Mouse (Mus musculus) frontal cortex, postnatal 25 days (tissue): Measurements from ENCODE around the gene Cd4.
"Not testable (repeated sequence)": the region's sequence is repeated elsewhere in the genome, so short reads cannot be mapped to it uniquely, and the experiment has no call there.

Experiments used
- DNase-seq, 2 experiments: peaks; one replicate each; pipeline ENCODE4 v3.0.0; 2022; ENCODE audit warnings: low spot score in 2 of 2

Gene Cd4

DNA sequence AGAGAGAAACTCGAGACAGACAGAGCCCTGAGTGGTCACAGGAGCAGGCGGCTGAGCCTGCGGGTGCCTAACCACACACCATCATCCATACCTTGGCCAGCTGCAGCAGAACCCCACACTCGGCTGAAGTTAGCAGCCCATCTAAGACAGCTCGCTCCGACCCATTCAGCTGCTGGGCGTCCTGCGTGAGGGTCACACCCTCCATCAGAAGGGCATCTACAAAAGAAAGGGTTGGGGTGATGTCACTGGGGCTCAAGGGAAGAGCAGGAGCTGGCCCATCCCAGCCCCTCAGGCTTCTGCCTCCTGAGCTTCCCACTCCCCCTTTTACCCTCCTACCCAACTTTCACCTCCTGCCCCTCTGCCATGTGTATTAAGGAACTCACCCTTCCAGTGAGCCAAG, 37.5 kb downstream of the Cd4 start:
- no peak for DNase-seq

DNA sequence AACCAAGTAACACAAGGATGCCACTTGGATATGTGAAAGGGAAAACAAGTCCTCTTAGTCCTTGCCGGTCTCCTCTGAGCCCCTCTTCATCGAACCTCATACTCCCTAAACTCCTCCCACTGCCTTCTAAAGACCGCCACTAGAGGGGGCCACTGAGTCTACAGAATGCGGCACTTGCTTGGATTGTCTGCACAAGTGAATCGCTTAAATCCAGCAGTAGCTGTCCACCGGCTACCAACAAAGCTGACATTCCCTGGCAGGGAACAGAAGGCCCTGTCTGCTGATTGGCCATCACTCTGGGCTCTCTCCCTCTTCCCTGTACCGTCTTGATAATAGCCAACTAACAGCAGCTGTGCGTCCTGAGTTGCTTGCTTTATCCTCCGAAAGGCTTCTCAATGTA, 40.7 kb downstream of the Cd4 start:
- peak; percentile 94 to 96 for DNase-seq

DNA sequence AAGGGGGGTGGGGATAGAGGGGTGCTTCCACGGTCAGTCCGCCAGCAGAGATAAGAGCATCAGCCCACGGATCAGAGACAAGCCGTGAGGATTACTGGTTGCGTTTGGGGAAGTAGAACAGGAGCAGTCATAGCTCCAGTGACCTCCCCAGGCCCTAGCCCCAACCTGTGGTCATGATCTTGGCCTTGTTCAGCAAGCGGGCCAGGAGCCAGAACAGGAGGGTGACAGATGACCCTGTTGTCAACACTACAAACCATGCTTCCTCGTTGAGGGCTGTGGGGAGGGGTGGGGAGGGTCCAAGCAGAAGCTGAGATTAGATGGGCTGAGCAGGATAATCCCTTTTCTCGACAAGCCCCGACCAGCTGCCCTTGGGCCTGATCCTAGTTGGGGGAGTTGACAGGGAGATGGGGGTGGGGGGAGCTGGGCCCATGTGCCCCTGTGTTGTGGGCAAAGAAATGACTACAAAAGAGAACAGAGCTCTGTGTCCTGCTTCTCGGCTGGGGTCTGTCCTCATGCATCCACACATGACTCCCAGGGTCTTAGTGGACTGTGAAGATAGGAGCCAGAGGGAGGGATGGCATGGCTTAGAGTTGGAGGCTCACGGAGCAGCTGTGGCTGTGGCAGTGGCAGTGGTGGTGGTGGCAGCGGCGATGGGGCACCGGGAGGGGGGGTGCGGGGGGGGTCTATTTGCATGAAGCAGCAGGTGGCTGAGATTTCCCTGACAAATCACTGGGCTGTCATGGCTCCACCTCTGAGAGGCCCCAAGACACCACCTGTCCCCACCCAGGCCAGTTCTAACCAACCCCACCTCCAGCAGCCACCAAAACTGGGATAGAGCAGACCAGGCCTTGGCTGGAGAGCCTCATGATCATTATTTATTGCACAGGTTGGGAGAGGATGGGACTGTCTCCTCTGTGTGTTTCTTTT, 47.5 kb downstream of the Cd4 start, which contains the start of gene Gnb3:
Gene Gnb3, minus strand, starts transcription at position 35 of the 927 bp plus-strand sequence.
- no peak for DNase-seq

- no peak for DNase-seq
Observed at GRCm38 (mm10) chr6:124839805-124840204, 48.2 kb downstream of the Cd4 start.

- DNase-seq = no peak
Observed at GRCm38 (mm10) chr6:124836411-124836810, 51.6 kb downstream of the Cd4 start.

DNA sequence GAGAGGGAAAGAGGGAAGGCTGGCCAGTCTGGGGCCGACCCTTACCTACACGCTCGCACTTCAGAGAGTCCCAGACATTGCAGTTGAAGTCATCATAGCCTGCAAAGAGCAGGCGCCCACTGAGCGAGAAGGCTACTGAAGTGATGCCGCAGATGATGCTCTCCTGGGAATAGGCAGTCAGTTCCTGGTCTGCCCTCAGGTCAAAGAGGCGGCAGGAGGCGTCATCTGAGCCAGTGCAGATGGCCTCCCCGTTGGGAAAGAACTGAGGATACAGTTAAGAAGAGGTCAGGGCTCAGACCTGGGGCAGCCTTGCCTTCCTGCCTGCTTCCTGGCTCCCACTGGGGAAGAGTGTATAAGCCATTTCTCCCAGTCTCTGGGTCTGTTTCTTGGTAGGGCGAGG, 52.5 kb downstream of the Cd4 start:
- no peak for DNase-seq

GRCm38 (mm10) chr6:124834512-124835081, 53.4 kb downstream of the Cd4 start:
- no peak for DNase-seq

DNA sequence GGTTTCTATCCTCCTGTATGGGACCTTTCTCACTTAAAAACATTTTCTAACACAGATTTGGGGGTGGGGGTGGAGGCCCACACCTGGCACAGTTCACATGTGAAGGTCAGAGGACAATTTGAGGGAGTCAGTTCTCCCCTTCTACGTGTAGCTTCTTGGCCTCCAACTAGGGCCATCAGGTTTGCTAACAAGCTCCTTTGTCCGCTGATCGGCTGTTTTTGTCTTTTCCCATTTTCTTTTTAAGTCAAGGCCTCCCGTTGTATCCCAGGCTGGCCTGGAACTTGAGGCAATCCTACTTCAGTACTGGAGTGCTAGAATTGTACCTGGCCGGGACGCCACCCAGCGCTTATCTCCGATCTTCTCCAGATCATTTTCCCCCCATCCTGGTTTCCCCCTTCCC, 56.4 kb downstream of the Cd4 start:
- DNase-seq = no peak

GRCm38 (mm10) chr6:124831199-124831598, 56.8 kb downstream of the Cd4 start:
- DNase-seq = not testable (repeated sequence)

- DNase-seq = peak; percentile 83 to 90
Observed at GRCm38 (mm10) chr6:124829799-124830700, 58.0 kb downstream of the Cd4 start.

GRCm38 (mm10) chr6:124828868-124829798, 58.9 kb downstream of the Cd4 start, which contains the start of the genes Usp5 and Cdca3:
TSS of gene Usp5 (minus strand) at chr6:124829484.
TSS of gene Cdca3 (plus strand) at chr6:124829547.
- peak; percentile 95 to 98 for DNase-seq

DNA sequence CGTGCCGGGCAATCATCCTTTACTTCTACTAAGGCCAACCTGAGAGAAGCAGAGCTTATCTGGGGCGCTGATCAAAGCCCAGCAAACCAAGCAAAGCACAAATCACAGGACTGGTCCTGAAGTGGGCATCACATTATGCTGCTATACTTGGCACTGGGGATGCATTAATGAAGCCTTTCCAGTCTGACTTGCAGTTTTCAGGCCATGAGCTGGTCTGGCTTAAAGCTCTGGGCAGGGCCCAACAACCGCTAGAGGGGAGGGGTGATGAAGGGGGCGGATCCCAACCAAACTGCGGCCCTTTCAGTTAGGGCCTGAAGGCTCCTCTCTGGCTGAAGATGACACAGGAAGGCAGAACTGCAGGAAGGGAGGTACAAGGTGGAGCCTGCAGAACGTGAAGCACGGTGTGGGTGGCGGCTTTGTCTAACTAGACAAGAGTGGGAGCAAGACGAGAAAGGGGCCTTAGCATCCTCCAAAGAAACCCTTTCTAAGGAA, 59.9 kb downstream of the Cd4 start:
- DNase-seq = no peak

DNA sequence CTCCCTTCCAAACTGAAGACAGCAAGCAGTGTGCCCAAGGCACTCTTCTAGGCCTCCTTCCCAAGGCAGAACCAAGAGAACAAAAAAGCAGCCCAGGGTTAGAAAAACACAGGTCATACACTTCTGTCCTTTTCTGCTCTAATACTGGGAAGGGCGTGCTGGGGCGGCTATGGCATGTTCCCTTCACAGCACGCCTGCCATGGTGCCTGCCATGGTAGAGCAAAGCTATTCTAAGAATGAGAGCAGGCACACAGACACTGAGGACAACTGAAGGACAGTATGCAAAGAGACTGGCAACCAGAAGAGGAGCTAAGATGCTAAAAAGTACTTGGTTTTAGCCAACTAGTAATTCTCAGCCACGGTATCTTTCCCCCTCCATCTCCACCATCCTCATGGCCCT, 66.0 kb downstream of the Cd4 start:
- DNase-seq = no peak

- no peak for DNase-seq
Observed at GRCm38 (mm10) chr6:124820891-124821290, 67.1 kb downstream of the Cd4 start.

DNA sequence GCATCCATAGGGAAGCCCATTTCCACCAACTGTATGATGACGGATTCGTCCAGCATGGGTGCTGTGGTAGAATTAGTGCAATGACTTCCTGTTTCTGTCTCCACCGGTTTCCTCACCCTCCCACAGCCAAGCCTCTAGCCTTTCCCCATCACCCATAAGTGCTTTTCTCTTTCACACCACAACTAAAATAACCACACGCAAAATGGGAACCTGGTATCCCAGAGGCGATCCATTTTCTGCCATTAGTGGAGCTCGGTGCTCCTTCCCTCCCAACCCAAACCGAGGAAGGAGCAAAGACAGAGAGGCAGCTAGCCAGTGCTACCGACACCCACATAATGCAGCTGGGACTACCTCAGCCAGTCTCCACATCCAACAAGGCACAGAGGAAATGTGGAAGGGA, 70.0 kb downstream of the Cd4 start:
- DNase-seq = no peak

GRCm38 (mm10) chr6:124817563-124817962, 70.5 kb downstream of the Cd4 start:
- no peak for DNase-seq

- no peak for DNase-seq
Observed at GRCm38 (mm10) chr6:124817125-124817524, 70.9 kb downstream of the Cd4 start.

DNA sequence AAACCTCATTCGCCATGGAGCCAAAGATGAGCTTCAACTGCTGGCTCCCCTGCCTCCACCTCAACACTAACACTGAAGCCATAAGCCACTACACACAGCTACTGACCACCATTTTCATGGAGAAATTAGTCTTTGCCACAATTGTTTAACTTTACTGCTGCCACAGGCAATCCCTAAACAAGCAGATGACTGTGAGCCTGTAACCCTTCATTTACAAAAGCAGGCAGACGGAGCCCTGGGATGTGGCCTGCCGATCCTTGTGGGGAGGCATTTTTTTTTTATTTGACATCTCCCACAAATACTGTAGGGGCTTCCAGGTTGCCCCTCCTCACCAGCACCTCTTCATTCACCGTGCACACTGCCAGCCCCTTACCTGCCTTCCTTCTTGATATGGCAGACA, 71.4 kb downstream of the Cd4 start:
- no peak for DNase-seq

DNA sequence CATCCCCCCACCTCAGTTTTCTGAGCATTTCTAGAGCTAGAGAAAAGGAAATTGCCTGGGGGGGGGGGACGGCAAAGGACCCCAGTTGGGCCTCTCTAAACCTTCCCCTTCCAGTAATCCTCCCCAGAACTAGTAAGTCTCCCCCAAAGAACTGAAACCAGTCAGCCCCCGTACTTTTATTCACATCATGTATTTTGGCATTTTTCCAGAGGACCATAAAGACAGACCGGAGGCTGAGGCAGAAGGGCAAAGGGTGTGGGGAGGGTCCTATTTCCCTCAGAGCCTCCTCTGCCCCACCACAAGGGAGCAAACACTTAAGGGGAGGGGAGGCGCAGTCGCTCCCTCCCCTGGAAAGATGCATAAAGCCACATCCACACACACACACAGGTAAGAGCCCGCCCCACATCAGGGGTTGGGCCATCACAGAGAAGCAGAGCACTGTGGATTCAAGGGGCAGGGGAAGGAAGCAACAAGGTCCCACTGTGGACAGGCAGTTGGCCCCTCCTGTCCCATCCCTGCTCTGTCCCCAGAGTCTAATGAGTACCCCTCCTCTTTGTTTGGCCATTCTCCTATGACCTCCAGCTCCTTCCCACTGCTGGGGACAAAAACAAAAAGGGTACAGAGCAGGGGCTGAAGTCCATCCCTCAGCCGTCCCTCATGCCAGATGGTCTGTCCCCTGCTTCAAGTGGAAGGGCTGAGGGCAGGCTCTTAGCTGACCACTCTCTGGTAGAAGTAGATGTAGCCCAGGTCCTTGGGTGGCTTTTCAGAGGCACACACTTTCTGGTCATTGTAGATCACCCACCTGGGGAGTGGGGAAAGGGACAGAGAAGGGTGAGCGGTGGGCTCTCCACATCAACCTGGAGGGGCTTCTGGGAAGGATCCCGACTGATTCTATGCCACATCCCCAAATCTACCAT, 72.9 kb downstream of the Cd4 start:
- no peak for DNase-seq
